Mouse (Mus musculus) heart, postnatal 0 days (tissue): Measurements from ENCODE around the gene Prkch.

Experiments used
- CTCF ChIP-seq: IDR thresholded peaks from 2 replicates; pipeline ENCODE4 v1.5.1; 2016; ENCODE audit warnings: antibody characterized with exemption, control low read depth, low read depth
- EP300 ChIP-seq: IDR thresholded peaks from 2 replicates; pipeline ENCODE4 v1.6.1; 2016; ENCODE audit warnings: antibody characterized with exemption, low read depth

DNA sequence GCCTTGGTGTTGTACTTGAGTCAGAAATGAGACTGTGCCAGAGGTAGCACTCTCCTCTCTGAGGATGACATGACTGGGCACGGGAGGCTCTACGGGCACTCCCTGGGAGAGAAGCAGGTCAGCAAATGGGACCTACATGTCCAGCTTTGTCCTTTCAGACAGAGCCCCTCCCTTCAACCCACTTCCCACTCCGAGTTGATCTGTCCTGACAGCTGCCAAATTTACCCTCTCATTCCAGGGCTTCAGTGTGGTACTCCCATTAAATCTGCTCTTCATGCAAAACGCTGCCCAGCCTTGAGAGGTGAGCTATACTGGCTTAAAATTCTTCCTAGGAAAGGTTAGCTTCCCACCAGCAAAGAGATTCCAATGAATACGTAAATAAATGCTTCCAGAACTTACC, 215.1 kb downstream of the Prkch start:
- TF ChIP-seq CTCF (no peak), EP300 (no peak)
